In genomic region chr16:20895734-20896133, GRCm38 (mm10) we compare ENCODE assay signal across 8 mouse cellular contexts.
DNase-seq lines count a peak whose midpoint lies in the region; ATAC-seq and TF ChIP-seq lines count a peak whose summit lies in the region.
"Had no signal": no experiment of that assay in that cellular context is flagged by ENCODE, and none has a peak within 500 bp of the region (broad histone marks: within the 10 kb centered on the region; RNA-seq: fewer than 3 reads in every experiment).

No protein-coding gene starts in this region.

- CTCF ChIA-PET in Patski (lab: Charles Lee): no interaction called here

- 59% methylated on average over 2 of the region's 2 CpGs for WGBS in kidney, embryonic 14.5 days

- H3K27me3 ChIP-seq in kidney, embryonic 14.5 days (ENCODE audit: control insufficient read depth, insufficient read depth, low read length): no peaks in the 10 kb centered on the region
- no peaks in the 10 kb centered on the region for H3K27me3 ChIP-seq in Patski
- H3K27me3 ChIP-seq: limb, embryonic 12.5 days had no signal

- no peaks in the 10 kb centered on the region for H3K9me3 ChIP-seq in kidney, embryonic 14.5 days (ENCODE audit: control insufficient read depth, low read length)
- H3K9me3 ChIP-seq: limb, embryonic 12.5 days had no signal

- H3K36me3 ChIP-seq in kidney, embryonic 14.5 days (ENCODE audit: control insufficient read depth, insufficient read depth, low read length): no peaks in the 10 kb centered on the region
- H3K36me3 ChIP-seq: limb, embryonic 12.5 days had no signal

- no peak overlapping the region for H3K4me2 ChIP-seq in kidney, embryonic 14.5 days (replicated peaks; ENCODE audit: low read depth, low read length)
- H3K4me2 ChIP-seq: limb, embryonic 12.5 days had no signal

- no peak overlapping the region for H3K4me3 ChIP-seq in kidney, embryonic 14.5 days (ENCODE audit: low read length)
- H3K4me3 ChIP-seq: limb, embryonic 12.5 days had no signal

- DNase-seq in kidney, adult 8-10 months: peak; percentile 9 to 17
- DNase-seq in ES-CJ7 (ENCODE audit: low read depth, low spot score) (peak; percentile 48), Patski (ENCODE audit: low read depth, low spot score) (no peak)
- DNase-seq in layer of hippocampus, adult 8-10 months (ENCODE audit: low spot score in 2 of 2): peak; percentile 5 to 11
- no peak for DNase-seq in thymus, postnatal 25 days
- no peak for DNase-seq in testis, postnatal 10 days (ENCODE audit: low spot score)

- ATAC-seq in kidney, embryonic 14.5 days (ENCODE audit: low FRiP score, low TSS enrichment): no peak
- ATAC-seq in Patski: no peak

- in situ Hi-C loops in Patski (cut with MboI; ENCODE audit: low pct_unique_long_range_greater_than_20kb): loop anchor here (10.0 kb wide), 1 partner anchor 91 kb away; no protein-coding TSS in a partner anchor

- no peak overlapping the region for H3K9ac ChIP-seq in kidney, embryonic 14.5 days (ENCODE audit: low read depth, low read length)
- H3K9ac ChIP-seq: limb, embryonic 12.5 days had no signal

- peak; percentile 45 for TF ChIP-seq CTCF in Patski (IDR thresholded peaks at IDR 0.05)

- H3K27ac ChIP-seq in kidney, embryonic 14.5 days (ENCODE audit: low read depth, low read length): no peak overlapping the region
- H3K27ac ChIP-seq: limb, embryonic 12.5 days had no signal

- H3K4me1 ChIP-seq in kidney, embryonic 14.5 days (ENCODE audit: control insufficient read depth, insufficient read depth, low read length): no peaks in the 10 kb centered on the region
- H3K4me1 ChIP-seq: limb, embryonic 12.5 days had no signal

- POLR2A ChIA-PET in Patski (lab: Charles Lee): no interaction called here

Comparison
In these comparisons a context has a peak if more than half of its experiments do, and no peak if none do; other contexts are left out.
1. DNase-seq: peak in kidney, adult 8-10 months (2 of 2), ES-CJ7 (single experiment) and layer of hippocampus, adult 8-10 months (2 of 2); none in Patski (single experiment), thymus, postnatal 25 days (single experiment) and testis, postnatal 10 days (single experiment).